Mouse (Mus musculus) hindbrain, postnatal 0 days (tissue): Measurements from ENCODE around the gene Zfp580. TPM values are rescaled to one million over a fixed set of nuclear protein-coding genes. Genes with fewer than 3 reads are reported as not detected.

Experiments used
- ATAC-seq: fragments of 200-750 bp; cut with Nextera tagmentation; 2 replicates; pipeline ENCODE4 v1.8.0; 2017; ENCODE audit warnings: mild to moderate bottlenecking, moderate TSS enrichment, moderate library complexity
- DNase-seq: peaks from one replicate; pipeline ENCODE4 v3.0.0-alpha.2; 2015; ENCODE audit warnings: low spot score
- H3K27ac ChIP-seq: fragments of 300-500 bp; sonication (generic); 2 replicates; pipeline ENCODE4 v1.5.1; 2014; ENCODE audit warnings: mild to moderate bottlenecking
- H3K27me3 ChIP-seq: fragments of 300-500 bp; sonication (generic); 2 replicates; pipeline ENCODE4 v1.6.1; 2014; ENCODE audit warnings: low read length, mixed read lengths; ENCODE audit not compliant: insufficient read depth
- H3K36me3 ChIP-seq: fragments of 300-500 bp; sonication (generic); 2 replicates; pipeline ENCODE4 v1.6.1; 2014; ENCODE audit warnings: low read length, mixed read lengths; ENCODE audit not compliant: insufficient read depth
- H3K4me1 ChIP-seq: fragments of 300-500 bp; sonication (generic); 2 replicates; pipeline ENCODE4 v1.6.1; 2014; ENCODE audit warnings: antibody characterized with exemption, low read length, mixed read lengths; ENCODE audit not compliant: insufficient read depth
- H3K4me2 ChIP-seq: fragments of 300-500 bp; sonication (generic); 2 replicates; pipeline ENCODE4 v1.6.1; 2014; ENCODE audit warnings: low read depth, mild to moderate bottlenecking, low read length, moderate library complexity, mixed read lengths
- H3K4me3 ChIP-seq: fragments of 300-500 bp; sonication (generic); 2 replicates; pipeline ENCODE4 v1.5.1; 2014; ENCODE audit warnings: low read length
- H3K9ac ChIP-seq: fragments of 300-500 bp; sonication (generic); replicated peaks from 2 replicates; pipeline ENCODE4 v1.6.1; 2014; ENCODE audit warnings: mild to moderate bottlenecking, low read length, moderate library complexity, mixed read lengths
- H3K9me3 ChIP-seq: fragments of 300-500 bp; sonication (generic); 2 replicates; pipeline ENCODE4 v1.6.1; 2016; ENCODE audit warnings: low read length, mixed read lengths
- CTCF ChIP-seq: IDR thresholded peaks from 2 replicates; pipeline ENCODE4 v1.5.1; 2016; ENCODE audit warnings: antibody characterized with exemption, control low read depth, low read depth
- WGBS: fragments of 180-500 bp; shearing (Covaris S2); extraction: QIAGEN DNeasy Blood & Tissue Kit; methylation state at CpG from one replicate; pipeline ENCODE4 v1.1.7; 2014; 5-methylcytosine and 5-hydroxymethylcytosine counted together
- polyA plus RNA-seq: library from polyadenylated mRNA; unstranded; fragments of >200 nt; fragmentation: Nextera tagmentation; extraction: Ambion mirVana; gene quantifications from 2 replicates; pipeline ENCODE4 v1.2.1, GENCODE M21; 2015
- total RNA-seq: library from RNA; depleted of rRNA; stranded (reverse); fragments of >200 nt; gene quantifications from 2 replicates; pipeline ENCODE4 v1.2.3, GENCODE M21; 2014

Gene Zfp580
- total and polyA plus RNA-seq, 2 experiments from 2014 or later = 69.6 to 128 TPM

DNA sequence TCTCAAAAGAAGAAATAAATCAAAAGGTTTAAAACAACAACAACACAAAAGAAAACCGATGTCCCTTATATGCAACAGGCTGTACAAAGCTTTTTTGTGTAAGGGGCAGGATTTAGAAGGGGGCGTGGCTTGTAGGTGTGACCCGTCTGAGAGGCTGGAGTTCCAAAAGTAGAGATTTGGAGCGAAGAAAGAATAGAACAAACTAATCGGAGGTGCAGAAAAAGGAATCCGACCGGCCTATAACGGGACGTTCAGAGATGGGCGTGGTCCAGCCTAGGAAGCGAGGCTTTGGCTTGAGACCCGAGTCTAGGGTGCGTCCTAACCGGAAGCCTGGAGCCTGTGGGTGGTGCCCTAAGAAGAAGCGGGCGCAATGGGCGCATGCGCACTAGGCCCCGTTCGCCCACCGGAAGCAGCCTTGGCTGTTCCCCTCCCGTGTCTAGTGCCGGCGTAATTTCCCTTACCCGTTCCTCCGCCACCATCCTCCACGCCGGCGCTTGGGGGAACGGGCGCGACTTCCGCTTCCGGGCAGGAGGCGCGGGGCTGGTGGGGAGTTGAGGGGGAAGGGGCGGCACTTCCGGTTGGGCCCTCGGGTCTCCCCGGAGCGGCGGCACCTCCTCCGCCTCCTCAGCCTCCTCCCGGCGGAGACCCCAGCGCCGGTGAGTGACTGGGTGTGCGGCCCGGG lies 31.2 kb upstream of the Zfp580 start, which contains the start of the genes Zfp865 and Ccdc106:
TSS of gene Zfp865 (plus strand) at position 377 of the 682 bp plus-strand sequence.
TSS of gene Ccdc106 (plus strand) at position 554 of the 682 bp plus-strand sequence.
- H3K4me2 ChIP-seq = peak within 1 kb of the TSS; percentile 86
- under 1% methylated on average over 49 of the region's 49 CpGs for WGBS
- H3K4me3 ChIP-seq = peak within 1 kb of the TSS; percentile 60
- H3K27ac ChIP-seq = peak within 1 kb of the TSS; percentile 93
- H3K36me3 ChIP-seq = peaks cover 11% of the 10 kb centered on the region; the same call in 1 of the 2 replicates
- TF ChIP-seq CTCF = no peak
- H3K4me1 ChIP-seq = peaks cover 7% of the 10 kb centered on the region
- DNase-seq = peak; percentile 99
- peak within 1 kb of the TSS; percentile 96 for H3K9ac ChIP-seq
- no peaks in the 10 kb centered on the region for H3K9me3 ChIP-seq
- H3K27me3 ChIP-seq = no peaks in the 10 kb centered on the region
- ATAC-seq = peak; percentile 90

DNA sequence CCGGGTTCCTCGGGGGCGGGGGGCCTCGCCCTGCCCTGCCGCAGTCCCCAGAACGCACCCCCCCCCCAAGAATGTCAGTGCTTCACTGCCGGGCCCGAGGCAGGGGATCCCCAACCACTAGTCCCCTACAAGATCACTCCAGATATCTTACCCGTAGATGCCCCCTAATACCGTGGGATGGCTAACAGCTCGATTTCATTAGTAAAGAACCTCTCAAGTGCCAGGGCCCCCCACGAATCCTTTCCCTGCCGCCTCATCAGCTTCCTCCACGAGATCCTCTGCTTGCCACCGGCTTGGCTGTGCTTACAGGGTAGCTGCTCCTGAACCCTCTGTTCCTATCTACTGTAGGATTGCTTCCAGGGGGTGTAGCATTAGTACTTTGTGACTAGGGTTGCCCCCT lies 30.7 kb upstream of the Zfp580 start:
- no peaks in the 10 kb centered on the region for H3K27me3 ChIP-seq
- peak; percentile 20 for DNase-seq
- peaks cover 11% of the 10 kb centered on the region; the same call in 1 of the 2 replicates for H3K36me3 ChIP-seq
- WGBS = 1% methylated on average over 14 of the region's 15 CpGs
- no peaks in the 10 kb centered on the region for H3K9me3 ChIP-seq
- H3K27ac ChIP-seq = peak overlapping the region; percentile 93
- ATAC-seq = 0 out of 2 replicates have a peak, but pooled peaks have one; percentile 1
- no peak for TF ChIP-seq CTCF
- peaks cover 7% of the 10 kb centered on the region for H3K4me1 ChIP-seq
- peak overlapping the region; percentile 86 for H3K4me2 ChIP-seq
- peak overlapping the region; percentile 96 for H3K9ac ChIP-seq
- peak overlapping the region; percentile 60 for H3K4me3 ChIP-seq

DNA sequence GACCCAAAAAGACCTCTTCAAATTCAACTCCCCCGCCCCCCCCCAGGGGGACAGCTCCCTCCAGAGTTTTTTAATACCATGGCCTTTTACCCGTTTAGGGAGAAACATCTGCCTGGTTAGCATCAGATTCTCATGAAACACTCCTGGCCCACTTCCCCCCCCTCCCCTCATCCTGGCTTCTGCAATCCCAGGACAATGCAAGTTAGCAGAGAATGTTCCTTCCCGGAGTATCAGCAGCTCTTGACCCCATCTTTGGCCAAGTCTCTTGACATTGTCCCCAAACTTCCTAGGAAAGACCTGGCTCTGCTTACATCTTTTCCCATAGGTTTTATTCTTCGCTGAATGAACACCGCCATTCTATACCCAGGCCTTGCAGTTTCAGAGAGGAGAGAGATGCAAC lies 30.1 kb upstream of the Zfp580 start:
- 48% methylated on average over 5 of the region's 5 CpGs for WGBS
- ATAC-seq (no peak), DNase-seq (no peak)
- Histone ChIP-seq H3K36me3 (peaks cover 11% of the 10 kb centered on the region; the same call in 1 of the 2 replicates), H3K9me3 (no peaks in the 10 kb centered on the region), H3K27me3 (no peaks in the 10 kb centered on the region), H3K4me3 (peak overlapping the region; percentile 60), H3K9ac (peak overlapping the region; percentile 96), H3K27ac (peak overlapping the region; percentile 93; the same call in 1 of the 2 replicates), H3K4me1 (peaks cover 7% of the 10 kb centered on the region), H3K4me2 (peak overlapping the region; percentile 86)
- no peak for TF ChIP-seq CTCF

- no peak overlapping the region for H3K4me3 ChIP-seq
- H3K4me1 ChIP-seq = no peaks in the 10 kb centered on the region
- ATAC-seq (no peak), DNase-seq (no peak)
- no peak overlapping the region for H3K9ac ChIP-seq
- no peaks in the 10 kb centered on the region for H3K27me3 ChIP-seq
- no peak overlapping the region for H3K4me2 ChIP-seq
- no peak for TF ChIP-seq CTCF
- 0 out of 2 replicates have a peak, but pooled peaks cover 5% of the 10 kb centered on the region for H3K9me3 ChIP-seq
- H3K27ac ChIP-seq = no peak overlapping the region
- 95% methylated on average over 22 of the region's 22 CpGs for WGBS
- H3K36me3 ChIP-seq = peaks cover 41% of the 10 kb centered on the region
These were observed 21.8 kb upstream of the Zfp580 start for GRCm38 (mm10) chr7:5029543-5029942.

DNA sequence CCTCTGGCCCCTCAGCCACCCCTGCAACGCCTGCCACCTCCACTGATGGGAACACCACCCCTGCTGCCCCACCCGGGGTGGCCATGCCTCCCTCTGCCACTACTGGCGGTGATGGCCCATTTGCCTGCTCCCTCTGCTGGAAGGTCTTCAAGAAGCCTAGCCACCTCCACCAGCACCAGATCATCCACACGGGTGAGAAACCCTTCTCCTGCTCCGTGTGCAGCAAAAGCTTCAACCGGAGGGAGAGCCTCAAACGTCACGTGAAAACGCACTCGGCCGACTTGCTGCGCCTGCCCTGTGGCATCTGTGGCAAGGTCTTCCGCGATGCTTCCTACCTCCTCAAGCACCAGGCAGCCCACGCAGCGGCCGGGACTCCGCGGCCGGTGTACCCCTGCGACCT lies 21.4 kb upstream of the Zfp580 start:
- no peak overlapping the region for H3K4me2 ChIP-seq
- no peak overlapping the region for H3K9ac ChIP-seq
- H3K4me3 ChIP-seq = no peak overlapping the region
- no peak overlapping the region for H3K27ac ChIP-seq
- H3K4me1 ChIP-seq = no peaks in the 10 kb centered on the region
- 0 out of 2 replicates have a peak, but pooled peaks cover 5% of the 10 kb centered on the region for H3K9me3 ChIP-seq
- peaks cover 41% of the 10 kb centered on the region for H3K36me3 ChIP-seq
- DNase-seq (no peak), ATAC-seq (no peak)
- no peak; the same call in 1 of the 2 replicates for TF ChIP-seq CTCF
- 92% methylated on average over 21 of the region's 21 CpGs for WGBS
- no peaks in the 10 kb centered on the region for H3K27me3 ChIP-seq

DNA sequence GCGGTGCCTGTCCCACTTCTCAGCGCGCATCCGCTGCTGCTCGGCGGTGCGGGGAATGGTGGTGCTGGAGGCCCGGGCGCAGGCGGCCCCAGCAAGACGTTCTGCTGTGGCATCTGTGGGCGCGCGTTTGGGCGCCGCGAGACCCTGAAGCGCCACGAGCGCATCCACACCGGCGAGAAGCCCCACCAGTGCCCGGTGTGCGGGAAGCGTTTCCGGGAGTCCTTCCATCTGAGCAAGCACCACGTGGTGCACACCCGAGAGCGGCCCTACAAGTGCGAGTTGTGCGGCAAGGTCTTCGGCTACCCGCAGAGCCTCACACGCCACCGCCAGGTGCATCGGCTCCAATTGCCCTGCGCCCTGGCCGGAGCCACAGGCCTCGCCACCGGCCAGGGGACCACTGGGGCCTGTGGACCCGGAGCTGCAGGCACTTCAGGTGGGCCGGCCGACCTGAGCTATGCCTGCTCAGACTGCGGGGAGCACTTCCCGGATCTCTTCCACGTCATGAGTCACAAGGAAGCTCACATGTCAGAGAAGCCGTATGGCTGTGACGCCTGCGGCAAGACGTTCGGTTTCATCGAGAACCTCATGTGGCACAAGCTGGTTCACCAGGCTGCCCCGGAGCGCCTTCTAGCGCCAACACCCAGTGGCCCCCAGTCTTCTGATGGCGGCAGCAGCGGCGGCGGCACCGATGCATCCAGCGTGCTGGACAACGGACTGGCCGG lies 20.6 kb upstream of the Zfp580 start:
- DNase-seq (no peak), ATAC-seq (no peak)
- WGBS = 86% methylated on average over 63 of the region's 63 CpGs
- Histone ChIP-seq H3K4me3 (no peak overlapping the region), H3K27ac (no peak overlapping the region), H3K4me1 (no peaks in the 10 kb centered on the region), H3K36me3 (peaks cover 43% of the 10 kb centered on the region), H3K9ac (no peak overlapping the region), H3K27me3 (no peaks in the 10 kb centered on the region), H3K4me2 (no peak overlapping the region), H3K9me3 (0 out of 2 replicates have a peak, but pooled peaks cover 5% of the 10 kb centered on the region)
- no peak for TF ChIP-seq CTCF
